Mouse (Mus musculus) hindbrain, embryonic 11.5 days (tissue): ENCODE results near the gene Adgrg1. TPM values are rescaled to one million over a fixed set of nuclear protein-coding genes. Genes with fewer than 3 reads are reported as not detected.

Source experiments
- ATAC-seq: fragments of 200-750 bp; cut with Nextera tagmentation; 2 replicates; pipeline ENCODE4 v1.8.0; 2017; ENCODE audit warnings: mild to moderate bottlenecking, moderate TSS enrichment, moderate library complexity; ENCODE audit not compliant: low FRiP score
- DNase-seq: peaks from one replicate; pipeline ENCODE4 v3.0.0-alpha.2; 2015; ENCODE audit warnings: low spot score
- H3K27ac ChIP-seq: fragments of 300-500 bp; sonication (generic); 2 replicates; pipeline ENCODE4 v1.5.1; 2014; ENCODE audit warnings: mild to moderate bottlenecking, low read depth, low read length
- H3K27me3 ChIP-seq: fragments of 300-500 bp; sonication (generic); 2 replicates; pipeline ENCODE4 v1.6.1; 2014; ENCODE audit warnings: mild to moderate bottlenecking, low read length, moderate library complexity, mixed read lengths; ENCODE audit not compliant: control insufficient read depth, insufficient read depth
- H3K36me3 ChIP-seq: fragments of 300-500 bp; sonication (generic); 2 replicates; pipeline ENCODE4 v1.6.1; 2014; ENCODE audit warnings: mild to moderate bottlenecking, low read length, moderate library complexity, mixed read lengths; ENCODE audit not compliant: control insufficient read depth, insufficient read depth
- H3K4me1 ChIP-seq: fragments of 300-500 bp; sonication (generic); replicated peaks from 2 replicates; pipeline ENCODE4 v1.6.1; 2014; ENCODE audit warnings: low read length, mixed read lengths; ENCODE audit not compliant: control insufficient read depth, insufficient read depth
- H3K4me2 ChIP-seq: fragments of 300-500 bp; sonication (generic); replicated peaks from 2 replicates; pipeline ENCODE4 v1.6.1; 2014; ENCODE audit warnings: mild to moderate bottlenecking, low read depth, low read length
- H3K4me3 ChIP-seq: fragments of 300-500 bp; sonication (generic); 2 replicates; pipeline ENCODE4 v1.5.1; 2014; ENCODE audit warnings: low read depth, low read length
- H3K9ac ChIP-seq: fragments of 300-500 bp; sonication (generic); 2 replicates; pipeline ENCODE4 v1.6.1; 2014; ENCODE audit warnings: low read depth, low read length
- H3K9me3 ChIP-seq: fragments of 300-500 bp; sonication (generic); 2 replicates; pipeline ENCODE4 v1.6.1; 2016; ENCODE audit warnings: low read length; ENCODE audit not compliant: control insufficient read depth
- WGBS: fragments of 180-500 bp; shearing (Covaris S2); extraction: QIAGEN DNeasy Blood & Tissue Kit; methylation state at CpG from one replicate; pipeline ENCODE4 v1.1.7; 2014; 5-methylcytosine and 5-hydroxymethylcytosine counted together
- polyA plus RNA-seq: library from polyadenylated mRNA; unstranded; fragments of >200 nt; fragmentation: Nextera tagmentation; extraction: Ambion mirVana; gene quantifications from 2 replicates; pipeline ENCODE4 v1.2.1, GENCODE M21; 2014

Gene Adgrg1
- polyA plus RNA-seq, 1 experiment from 2014 or later: 138 TPM

- Histone ChIP-seq H3K4me3 (no peak overlapping the region), H3K4me1 (peaks cover 15% of the 10 kb centered on the region), H3K27ac (no peak overlapping the region), H3K27me3 (no peaks in the 10 kb centered on the region), H3K4me2 (no peak overlapping the region), H3K9me3 (no peaks in the 10 kb centered on the region), H3K9ac (no peak overlapping the region), H3K36me3 (no peaks in the 10 kb centered on the region)
- 94% methylated on average over 5 of the region's 5 CpGs for WGBS
- ATAC-seq (no peak), DNase-seq (no peak)
These were observed 5.6 kb downstream of the Adgrg1 start for GRCm38 (mm10) chr8:94980176-94980575.

- 59% methylated on average over 8 of the region's 8 CpGs for WGBS
- ATAC-seq (no peak), DNase-seq (no peak)
- Histone ChIP-seq H3K4me3 (no peak overlapping the region), H3K4me2 (no peak overlapping the region), H3K9me3 (no peaks in the 10 kb centered on the region), H3K27me3 (no peaks in the 10 kb centered on the region), H3K36me3 (no peaks in the 10 kb centered on the region), H3K27ac (no peak overlapping the region), H3K9ac (no peak overlapping the region), H3K4me1 (peaks cover 15% of the 10 kb centered on the region)
These were observed 6.4 kb downstream of the Adgrg1 start for GRCm38 (mm10) chr8:94980976-94981375.

DNA sequence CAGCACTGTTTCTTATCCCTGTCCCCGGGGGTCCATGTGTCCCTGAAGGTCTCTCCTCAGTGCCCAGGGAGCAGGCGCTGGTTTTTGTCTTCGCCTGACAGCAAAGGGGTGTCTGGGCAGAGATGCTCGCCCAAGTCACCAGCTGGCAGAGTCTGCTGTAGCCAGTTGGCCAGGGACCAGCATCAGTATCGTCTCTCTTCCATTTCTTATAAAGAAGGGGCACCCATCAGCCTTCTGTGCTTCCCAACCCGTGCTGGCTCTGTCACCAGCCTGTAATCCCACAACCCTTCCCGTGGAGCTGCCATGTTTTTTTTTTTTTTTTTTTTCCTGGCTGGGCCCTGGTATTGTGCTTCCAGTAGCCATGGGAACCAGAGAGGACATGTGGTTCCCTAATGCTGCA, 7.3 kb downstream of the Adgrg1 start:
- WGBS: 70% methylated on average over 7 of the region's 7 CpGs
- Histone ChIP-seq H3K4me3 (no peak overlapping the region), H3K9ac (no peak overlapping the region), H3K9me3 (no peaks in the 10 kb centered on the region), H3K4me1 (peaks cover 17% of the 10 kb centered on the region), H3K27me3 (no peaks in the 10 kb centered on the region), H3K27ac (no peak overlapping the region), H3K36me3 (no peaks in the 10 kb centered on the region), H3K4me2 (no peak overlapping the region)
- ATAC-seq: no peak
- DNase-seq: no peak

GRCm38 (mm10) chr8:94983146-94983545, 8.6 kb downstream of the Adgrg1 start:
- Histone ChIP-seq H3K36me3 (no peaks in the 10 kb centered on the region), H3K4me2 (no peak overlapping the region), H3K9ac (no peak overlapping the region), H3K27ac (no peak overlapping the region), H3K4me1 (peaks cover 13% of the 10 kb centered on the region), H3K4me3 (no peak overlapping the region), H3K27me3 (no peaks in the 10 kb centered on the region), H3K9me3 (no peaks in the 10 kb centered on the region)
- ATAC-seq: no peak
- DNase-seq: no peak
- WGBS: 26% methylated on average over 5 of the region's 5 CpGs

DNA sequence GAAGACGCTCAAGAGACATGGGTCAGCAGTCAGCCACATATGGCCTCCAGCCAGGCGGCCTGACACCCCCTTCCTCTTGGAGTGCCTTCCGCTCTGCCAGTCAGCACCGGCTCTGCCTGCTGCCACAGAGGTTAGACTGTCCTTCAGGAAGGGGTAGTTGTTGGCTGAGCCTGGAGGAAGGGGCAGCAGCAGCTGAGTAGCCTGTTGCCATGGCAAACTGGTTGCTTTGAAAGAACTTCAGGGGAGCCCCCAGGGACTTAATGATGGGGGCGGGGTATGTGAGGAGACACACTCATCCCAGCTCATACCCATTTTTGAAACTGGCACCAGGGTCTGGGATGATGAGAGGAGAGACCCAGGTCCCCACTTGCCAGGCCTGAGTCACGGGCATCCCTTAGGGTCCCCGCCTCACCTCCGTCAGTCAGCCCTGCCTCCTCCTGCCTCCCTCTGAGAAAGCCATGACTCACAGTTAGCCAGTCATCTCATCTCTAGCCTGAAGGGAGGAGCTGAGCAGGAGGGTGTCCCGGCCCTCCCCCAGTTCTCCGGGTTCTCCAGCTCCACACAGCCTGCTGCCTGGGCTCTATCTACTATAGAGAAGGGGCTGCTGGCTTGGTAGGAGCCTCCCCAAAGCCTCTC, 9.4 kb downstream of the Adgrg1 start:
- no peaks in the 10 kb centered on the region for H3K9me3 ChIP-seq
- no peak overlapping the region for H3K4me3 ChIP-seq
- no peaks in the 10 kb centered on the region for H3K27me3 ChIP-seq
- WGBS: 10% methylated on average over 10 of the region's 10 CpGs
- peaks cover 13% of the 10 kb centered on the region for H3K4me1 ChIP-seq
- peak; percentile 62 for ATAC-seq
- no peaks in the 10 kb centered on the region for H3K36me3 ChIP-seq
- H3K9ac ChIP-seq: 0 out of 2 replicates have a peak overlapping the region, but pooled peaks have one; percentile 11
- H3K4me2 ChIP-seq: no peak overlapping the region
- H3K27ac ChIP-seq: peak overlapping the region; percentile 19; the same call in 1 of the 2 replicates
- peak; percentile 70 for DNase-seq

DNA sequence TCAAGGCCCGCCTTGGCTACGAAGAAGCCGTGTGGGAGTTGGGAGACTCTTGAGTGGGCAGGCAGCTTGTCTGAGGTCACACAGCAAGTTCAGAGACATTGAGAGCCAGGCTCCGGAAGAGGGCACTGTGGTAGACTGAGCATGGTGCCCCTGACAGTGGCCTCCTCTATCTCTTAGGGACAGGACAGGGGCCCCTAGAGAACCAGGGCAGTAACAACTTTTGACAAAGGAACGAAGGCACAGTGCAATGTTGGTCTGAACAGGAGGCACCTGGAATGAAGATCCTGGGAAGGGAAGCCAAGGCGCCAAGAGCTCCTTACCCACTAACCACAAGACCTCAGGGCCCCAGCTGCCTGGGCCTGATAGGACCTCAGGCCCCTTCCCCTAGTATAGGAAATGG, 10.5 kb downstream of the Adgrg1 start:
- no peaks in the 10 kb centered on the region for H3K9me3 ChIP-seq
- H3K4me3 ChIP-seq: no peak overlapping the region
- peaks cover 13% of the 10 kb centered on the region for H3K4me1 ChIP-seq
- H3K27me3 ChIP-seq: no peaks in the 10 kb centered on the region
- ATAC-seq (no peak), DNase-seq (no peak)
- no peaks in the 10 kb centered on the region for H3K36me3 ChIP-seq
- no peak overlapping the region for H3K9ac ChIP-seq
- WGBS: 85% methylated on average over 6 of the region's 6 CpGs
- no peak overlapping the region for H3K4me2 ChIP-seq
- H3K27ac ChIP-seq: no peak overlapping the region

- Histone ChIP-seq H3K4me3 (no peak overlapping the region), H3K9ac (no peak overlapping the region), H3K27me3 (no peaks in the 10 kb centered on the region), H3K27ac (no peak overlapping the region), H3K9me3 (no peaks in the 10 kb centered on the region), H3K36me3 (no peaks in the 10 kb centered on the region), H3K4me1 (peaks cover 15% of the 10 kb centered on the region), H3K4me2 (no peak overlapping the region)
- DNase-seq (no peak), ATAC-seq (no peak)
- WGBS: 50% methylated on average over 5 of the region's 5 CpGs
These were observed 12.1 kb downstream of the Adgrg1 start for GRCm38 (mm10) chr8:94986676-94987075.

DNA sequence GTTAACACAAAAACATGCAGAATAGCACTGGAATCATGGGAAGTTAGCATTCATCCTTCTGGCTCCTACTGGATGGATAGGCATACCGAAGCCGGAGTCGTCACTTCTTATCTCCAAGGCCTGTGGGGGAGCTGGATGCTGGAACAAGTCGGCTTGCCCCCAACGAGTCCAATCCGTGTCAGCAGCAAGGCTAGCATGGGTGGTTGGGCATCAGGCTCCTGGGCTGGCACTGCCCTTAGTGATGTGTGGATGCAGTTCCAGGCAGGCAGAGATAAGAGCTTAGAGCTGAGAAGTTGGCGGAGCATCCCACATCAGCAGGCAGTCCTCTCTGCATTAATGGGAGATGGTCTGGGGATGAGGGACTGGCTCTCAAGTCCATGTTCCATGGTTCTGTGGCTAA, 13.0 kb downstream of the Adgrg1 start:
- H3K4me1 ChIP-seq: peaks cover 16% of the 10 kb centered on the region

DNA sequence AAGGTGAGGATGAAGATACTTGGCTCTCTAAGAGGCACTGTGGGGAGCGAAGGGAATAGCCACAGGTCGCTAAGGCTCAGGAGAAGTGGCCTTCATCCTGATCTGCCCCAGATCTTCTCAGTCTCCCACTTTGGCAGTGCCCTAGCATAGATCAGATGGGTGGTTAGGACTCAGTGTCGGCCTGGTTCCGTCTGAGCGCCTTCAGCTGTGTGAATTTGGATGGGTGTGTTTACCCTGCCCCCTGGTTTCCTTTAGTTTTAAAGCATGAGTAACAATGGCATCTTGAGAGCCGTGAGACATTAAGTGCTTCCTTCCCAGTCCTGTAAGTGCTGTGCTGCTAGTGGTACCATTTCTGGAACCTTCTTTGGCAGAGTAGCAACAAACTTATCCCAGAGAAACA, 14.1 kb downstream of the Adgrg1 start:
- H3K4me2 ChIP-seq: no peak overlapping the region
- no peaks in the 10 kb centered on the region for H3K36me3 ChIP-seq
- 83% methylated on average over 6 of the region's 6 CpGs for WGBS
- H3K27ac ChIP-seq: no peak overlapping the region
- H3K4me1 ChIP-seq: peaks cover 22% of the 10 kb centered on the region
- ATAC-seq (no peak), DNase-seq (no peak)
- no peaks in the 10 kb centered on the region for H3K27me3 ChIP-seq
- no peak overlapping the region for H3K9ac ChIP-seq
- H3K9me3 ChIP-seq: no peaks in the 10 kb centered on the region
- no peak overlapping the region for H3K4me3 ChIP-seq

More for the DNA sequence above, 13.0 kb downstream of the Adgrg1 start:
- H3K9me3 ChIP-seq: no peaks in the 10 kb centered on the region
- H3K36me3 ChIP-seq: no peaks in the 10 kb centered on the region
- no peak overlapping the region for H3K4me3 ChIP-seq
- H3K27ac ChIP-seq: no peak overlapping the region
- no peaks in the 10 kb centered on the region for H3K27me3 ChIP-seq
- ATAC-seq (no peak), DNase-seq (no peak)
- no peak overlapping the region for H3K4me2 ChIP-seq
- no peak overlapping the region for H3K9ac ChIP-seq
- WGBS: 85% methylated on average over 7 of the region's 7 CpGs
